Mouse (Mus musculus): ENCODE data around the gene Prune2. TPM values are rescaled to one million over a fixed set of nuclear protein-coding genes. Genes with fewer than 3 reads are reported as not detected.
A peak's percentile ranks its signal among the peaks of the same experiment; 100 is the strongest.

Prune2 gene
- polyA plus RNA-seq, 1 experiment: 17.0 TPM

DNA sequence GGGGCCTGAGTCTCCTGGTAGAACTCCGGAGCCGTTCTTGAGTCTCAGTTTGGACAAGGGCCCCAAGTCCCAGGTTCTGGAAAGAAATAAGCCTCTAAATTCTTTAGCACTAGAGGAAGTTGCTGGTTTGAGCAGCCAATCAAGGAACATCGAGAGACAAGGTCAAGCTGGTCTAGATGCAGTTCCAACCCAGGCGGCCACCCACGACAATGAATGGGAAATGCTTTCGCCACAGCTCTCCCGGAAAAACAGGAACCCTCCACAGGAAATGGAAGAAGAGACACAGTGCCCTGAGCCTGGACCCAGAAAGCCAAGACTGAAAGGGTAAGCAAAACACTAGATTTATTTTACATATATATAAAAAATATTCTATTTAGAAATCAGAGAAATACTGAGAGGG, 169.5 kb downstream of the Prune2 start:
- Histone ChIP-seq H3K79me2 (ENCODE audit: control insufficient read depth, insufficient read depth) (no peaks in the 10 kb centered on the region), H3K36me3 (ENCODE audit: control insufficient read depth, insufficient read depth) (peaks cover 63% of the 10 kb centered on the region), H3ac (ENCODE audit: control insufficient read depth, insufficient read length, low read depth) (no peak overlapping the region), H3K27me3 (ENCODE audit: control insufficient read depth, insufficient read depth, insufficient read length) (no peaks in the 10 kb centered on the region), H3K4me3 (ENCODE audit: insufficient read depth, poor library complexity, severe bottlenecking) (no peak overlapping the region), H3K79me3 (ENCODE audit: low read depth) (no peaks in the 10 kb centered on the region)
- TF ChIP-seq USF1 (IDR thresholded peaks at IDR 0.05; ENCODE audit: low read depth) (no peak), MYOG (IDR thresholded peaks at IDR 0.05; ENCODE audit: control insufficient read depth, extremely low read depth, insufficient read length) (no peak), CTCF (IDR thresholded peaks at IDR 0.05; ENCODE audit: control insufficient read depth, insufficient read depth, insufficient read length) (no peak)

GRCm38 (mm10) chr19:17130544-17130943, 174.6 kb downstream of the Prune2 start:
- H3K79me3 ChIP-seq (ENCODE audit: low read depth): no peaks in the 10 kb centered on the region
- no peaks in the 10 kb centered on the region for H3K79me2 ChIP-seq (ENCODE audit: control insufficient read depth, insufficient read depth)
- no peak overlapping the region for H3ac ChIP-seq (ENCODE audit: control insufficient read depth, insufficient read length, low read depth)
- H3K36me3 ChIP-seq (ENCODE audit: control insufficient read depth, insufficient read depth): peaks cover 26% of the 10 kb centered on the region
- H3K4me3 ChIP-seq (ENCODE audit: insufficient read depth, poor library complexity, severe bottlenecking): no peak overlapping the region
- no peaks in the 10 kb centered on the region for H3K27me3 ChIP-seq (ENCODE audit: control insufficient read depth, insufficient read depth, insufficient read length)
- TF ChIP-seq MYOG (IDR thresholded peaks at IDR 0.05; ENCODE audit: control insufficient read depth, extremely low read depth, insufficient read length) (no peak), FOSL1 (IDR thresholded peaks at IDR 0.05; ENCODE audit: insufficient read depth, low read length, poor library complexity, severe bottlenecking) (no peak), USF1 (IDR thresholded peaks at IDR 0.05; ENCODE audit: low read depth) (no peak), MYOD1 (IDR thresholded peaks at IDR 0.05; ENCODE audit: control insufficient read depth, insufficient read length, low read depth) (no peak), CTCF (IDR thresholded peaks at IDR 0.05; ENCODE audit: control insufficient read depth, insufficient read depth, insufficient read length) (no peak), MAX (IDR thresholded peaks at IDR 0.05) (no peak), CEBPB (IDR thresholded peaks at IDR 0.05; ENCODE audit: low read depth) (no peak)

- peaks cover 6% of the 10 kb centered on the region for H3K79me2 ChIP-seq (ENCODE audit: control insufficient read depth, insufficient read depth)
- peaks cover 10% of the 10 kb centered on the region for H3K36me3 ChIP-seq (ENCODE audit: control insufficient read depth, insufficient read depth)
- H3K79me3 ChIP-seq (ENCODE audit: low read depth): no peaks in the 10 kb centered on the region
- H3K4me3 ChIP-seq (ENCODE audit: insufficient read depth, poor library complexity, severe bottlenecking): no peak overlapping the region
- no peaks in the 10 kb centered on the region for H3K27me3 ChIP-seq (ENCODE audit: control insufficient read depth, insufficient read depth, insufficient read length)
- H3ac ChIP-seq (ENCODE audit: control insufficient read depth, insufficient read length, low read depth): no peak overlapping the region
- TF ChIP-seq CEBPB (IDR thresholded peaks at IDR 0.05; ENCODE audit: low read depth): no peak
- TF ChIP-seq USF1 (IDR thresholded peaks at IDR 0.05; ENCODE audit: low read depth): peak; percentile 23
Observed at GRCm38 (mm10) chr19:17136677-17137460, 181.0 kb downstream of the Prune2 start.

DNA sequence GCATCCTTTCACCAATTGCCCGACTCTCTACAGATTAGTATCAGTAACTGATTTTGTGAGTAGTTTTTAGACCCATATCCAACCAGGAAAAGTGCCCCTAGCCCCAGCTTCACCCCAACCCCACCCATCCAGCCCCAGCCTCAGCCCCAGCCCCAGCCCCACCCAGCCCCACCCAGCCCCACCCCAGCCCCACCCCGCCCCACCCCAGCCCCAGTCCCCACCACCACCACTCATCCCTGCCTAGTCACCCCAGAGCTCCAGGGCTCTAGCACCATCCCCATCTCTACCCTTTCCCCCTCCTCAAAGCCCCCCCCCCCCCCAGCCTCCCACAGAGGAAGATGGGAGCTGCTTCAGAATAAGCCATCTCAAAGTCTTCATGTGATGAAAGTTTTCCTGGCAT, 181.7 kb downstream of the Prune2 start:
- no peak for TF ChIP-seq CEBPB (IDR thresholded peaks at IDR 0.05; ENCODE audit: low read depth)
- no peak for TF ChIP-seq USF1 (IDR thresholded peaks at IDR 0.05; ENCODE audit: low read depth)
- no peak for TF ChIP-seq CTCF (IDR thresholded peaks at IDR 0.05; ENCODE audit: control insufficient read depth, insufficient read depth, insufficient read length)
- no peak for TF ChIP-seq MYOD1 (IDR thresholded peaks at IDR 0.05; ENCODE audit: control insufficient read depth, insufficient read length, low read depth)
- no peak for TF ChIP-seq MAX (IDR thresholded peaks at IDR 0.05)
- TF ChIP-seq MYOG (IDR thresholded peaks at IDR 0.05; ENCODE audit: control insufficient read depth, extremely low read depth, insufficient read length): no peak
- TF ChIP-seq FOSL1 (IDR thresholded peaks at IDR 0.05; ENCODE audit: insufficient read depth, low read length, poor library complexity, severe bottlenecking): no peak
- Histone ChIP-seq H3K79me2 (ENCODE audit: control insufficient read depth, insufficient read depth) (peaks cover 9% of the 10 kb centered on the region), H3ac (ENCODE audit: control insufficient read depth, insufficient read length, low read depth) (no peak overlapping the region), H3K36me3 (ENCODE audit: control insufficient read depth, insufficient read depth) (peaks cover 10% of the 10 kb centered on the region), H3K79me3 (ENCODE audit: low read depth) (no peaks in the 10 kb centered on the region), H3K4me3 (ENCODE audit: insufficient read depth, poor library complexity, severe bottlenecking) (no peak overlapping the region), H3K27me3 (ENCODE audit: control insufficient read depth, insufficient read depth, insufficient read length) (no peaks in the 10 kb centered on the region)

- H3K4me3 ChIP-seq (ENCODE audit: insufficient read depth, poor library complexity, severe bottlenecking): no peak overlapping the region
- peaks cover 9% of the 10 kb centered on the region for H3K79me2 ChIP-seq (ENCODE audit: control insufficient read depth, insufficient read depth)
- H3K79me3 ChIP-seq (ENCODE audit: low read depth): no peaks in the 10 kb centered on the region
- H3K27me3 ChIP-seq (ENCODE audit: control insufficient read depth, insufficient read depth, insufficient read length): no peaks in the 10 kb centered on the region
- TF ChIP-seq FOSL1 (IDR thresholded peaks at IDR 0.05; ENCODE audit: insufficient read depth, low read length, poor library complexity, severe bottlenecking): no peak
- TF ChIP-seq MAX (IDR thresholded peaks at IDR 0.05): no peak
- no peak for TF ChIP-seq MYOD1 (IDR thresholded peaks at IDR 0.05; ENCODE audit: control insufficient read depth, insufficient read length, low read depth)
- TF ChIP-seq MYOG (IDR thresholded peaks at IDR 0.05; ENCODE audit: control insufficient read depth, extremely low read depth, insufficient read length): no peak
- no peak for TF ChIP-seq CEBPB (IDR thresholded peaks at IDR 0.05; ENCODE audit: low read depth)
- no peak for TF ChIP-seq USF1 (IDR thresholded peaks at IDR 0.05; ENCODE audit: low read depth)
- TF ChIP-seq CTCF (IDR thresholded peaks at IDR 0.05; ENCODE audit: control insufficient read depth, insufficient read depth, insufficient read length): no peak
- peaks cover 10% of the 10 kb centered on the region for H3K36me3 ChIP-seq (ENCODE audit: control insufficient read depth, insufficient read depth)
- H3ac ChIP-seq (ENCODE audit: control insufficient read depth, insufficient read length, low read depth): no peak overlapping the region
Observed at GRCm38 (mm10) chr19:17138144-17138915, 182.4 kb downstream of the Prune2 start.
